Mouse (Mus musculus) B cell, adult 62 days (primary cell): ENCODE measurements around the gene Lasp1. TPM values are rescaled to one million over a fixed set of nuclear protein-coding genes. Genes with fewer than 3 reads are reported as not detected.

Experiments
- total RNA-seq: library from RNA; stranded (reverse); gene quantifications from 4 replicates; pipeline ENCODE4 v1.2.4, GENCODE M21; 2023

Lasp1 gene
- total RNA-seq: 59.8 to 73.8 TPM (median 69.4 TPM) in 4 replicates

GRCm38 (mm10) chr11:97798782-97799145, at the start of gene Lasp1:
TSS of gene Lasp1 (plus strand) at chr11:97799000.

GRCm38 (mm10) chr11:97766154-97766881, 32.5 kb upstream of the Lasp1 start, which contains the start of gene Cwc25:
TSS of gene Cwc25 (minus strand) at chr11:97766556.

GRCm38 (mm10) chr11:97775808-97776496, 22.8 kb upstream of the Lasp1 start, which contains the start of gene 1700001P01Rik:
TSS of gene 1700001P01Rik (minus strand) at chr11:97775918.

GRCm38 (mm10) chr11:97781832-97782563, 16.8 kb upstream of the Lasp1 start, which contains the start of gene Rpl23:
TSS of gene Rpl23 (minus strand) at chr11:97782437.

GRCm38 (mm10) chr11:97840539-97840954, 41.7 kb downstream of the Lasp1 start, which contains the start of gene B230217C12Rik:
TSS of gene B230217C12Rik (plus strand) at chr11:97840780.

GRCm38 (mm10) chr11:97883918-97884600, 85.3 kb downstream of the Lasp1 start, which contains the start of gene Fbxo47:
TSS of gene Fbxo47 (minus strand) at chr11:97884154.

Other genes with a start within 250 kb of the Lasp1 start
- 0.12 to 0.26 TPM in 2 of 4 replicates, not detected in the others for gene Srcin1, start 222.8 kb upstream of the Lasp1 start, total RNA-seq
- 4.9 to 7.8 TPM (median 6.5 TPM) in 4 replicates for gene Epop, start 169.3 kb upstream of the Lasp1 start, total RNA-seq
- gene Mllt6, start 135.6 kb upstream of the Lasp1 start, total RNA-seq: 167 to 190 TPM (median 180 TPM) in 4 replicates
- gene Cisd3, start 113.2 kb upstream of the Lasp1 start, total RNA-seq: 38.5 to 56.3 TPM (median 49.8 TPM) in 4 replicates
- gene Pcgf2, start 98.5 kb upstream of the Lasp1 start, total RNA-seq: 0.24 to 1.0 TPM (median 0.76 TPM) in 3 of 4 replicates, not detected in the other
- gene Psmb3, start 95.6 kb upstream of the Lasp1 start, total RNA-seq: 103 to 111 TPM (median 110 TPM) in 4 replicates
- gene Pip4k2b, start 54.3 kb upstream of the Lasp1 start, total RNA-seq: 55.7 to 60.9 TPM (median 58.7 TPM) in 4 replicates
- 58.6 to 64.5 TPM (median 61.7 TPM) in 4 replicates for gene Cwc25, start 32.4 kb upstream of the Lasp1 start, total RNA-seq
- gene 1700001P01Rik, start 23.1 kb upstream of the Lasp1 start, total RNA-seq: 1.4 to 2.1 TPM (median 1.7 TPM) in 3 of 4 replicates, not detected in the other
- gene Rpl23, start 16.6 kb upstream of the Lasp1 start, total RNA-seq: 1,863 to 2,062 TPM (median 1,983 TPM) in 4 replicates
- gene B230217C12Rik, start 41.8 kb downstream of the Lasp1 start, total RNA-seq: 0.43 to 0.63 TPM in 2 of 4 replicates, not detected in the others
- gene Fbxo47, start 85.2 kb downstream of the Lasp1 start, total RNA-seq: 0.85 to 1.9 TPM (median 1.3 TPM) in 4 replicates
- gene Plxdc1, start 187.4 kb downstream of the Lasp1 start, total RNA-seq: 0.66 to 1.3 TPM (median 1.2 TPM) in 4 replicates
- 50.3 to 68.7 TPM (median 59.9 TPM) in 4 replicates for gene Arl5c, start 197.2 kb downstream of the Lasp1 start, total RNA-seq
- 4.9 to 7.6 TPM (median 5.8 TPM) in 4 replicates for gene Cacnb1, start 224.0 kb downstream of the Lasp1 start, total RNA-seq
- gene Rpl19, start 227.7 kb downstream of the Lasp1 start, total RNA-seq: 1,902 to 2,000 TPM (median 1,953 TPM) in 4 replicates